Mouse (Mus musculus) cortical plate, adult 2 months (tissue): ENCODE measurements around the gene Tnrc6b.

Experiments used
- CTCF ChIP-seq: fragments of 200-500 bp; IDR thresholded peaks from 2 replicates; pipeline ENCODE4 v1.5.1; 2011; ENCODE audit warnings: mild to moderate bottlenecking, control low read depth, low read length; ENCODE audit not compliant: insufficient read depth; ENCODE audit errors: extremely low read depth
- POLR2A ChIP-seq: fragments of 200-500 bp; IDR thresholded peaks from 2 replicates; pipeline ENCODE4 v1.6.1; 2011; ENCODE audit warnings: mild to moderate bottlenecking, low read length, control low read depth; ENCODE audit not compliant: insufficient read depth; ENCODE audit errors: extremely low read depth

DNA sequence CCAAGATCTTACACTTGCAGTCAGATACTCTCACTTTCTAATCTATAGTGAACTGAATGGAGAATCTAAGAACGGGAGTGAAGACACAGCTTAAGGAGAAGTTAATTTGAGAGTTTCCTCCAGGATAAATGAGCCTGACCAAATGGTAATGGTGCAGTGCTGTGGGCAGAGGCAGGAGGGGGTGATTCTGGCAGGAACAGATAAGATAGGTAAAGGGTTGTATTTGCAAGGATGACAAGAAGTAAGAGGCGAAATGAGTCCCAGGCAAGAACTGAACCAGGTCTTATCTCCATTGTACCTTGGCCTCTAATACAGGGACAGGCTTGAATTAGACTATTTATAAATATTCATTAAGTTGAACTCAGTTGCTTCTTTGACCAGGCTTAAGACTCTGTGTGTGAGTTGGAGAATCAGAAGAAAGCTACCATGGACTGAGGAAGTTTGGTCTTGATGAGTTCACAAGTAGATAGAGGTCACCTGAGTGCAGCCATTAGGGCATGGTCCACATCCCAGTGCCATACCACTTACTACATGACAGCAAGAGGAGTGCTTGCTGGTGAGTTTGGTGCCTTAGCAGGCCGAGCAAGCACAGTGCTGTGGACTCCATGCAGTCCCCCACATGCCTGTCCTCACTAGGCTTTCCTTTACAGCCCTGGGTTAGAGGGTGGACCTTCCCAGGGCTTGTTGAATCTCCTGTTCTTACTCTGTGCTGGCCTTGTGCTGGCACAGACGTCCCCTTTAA lies 199.8 kb downstream of the Tnrc6b start:
- TF ChIP-seq POLR2A (no peak), CTCF (no peak)
